Mouse (Mus musculus): Measurements from ENCODE around the gene Tmem214.

Tmem214 gene

DNA sequence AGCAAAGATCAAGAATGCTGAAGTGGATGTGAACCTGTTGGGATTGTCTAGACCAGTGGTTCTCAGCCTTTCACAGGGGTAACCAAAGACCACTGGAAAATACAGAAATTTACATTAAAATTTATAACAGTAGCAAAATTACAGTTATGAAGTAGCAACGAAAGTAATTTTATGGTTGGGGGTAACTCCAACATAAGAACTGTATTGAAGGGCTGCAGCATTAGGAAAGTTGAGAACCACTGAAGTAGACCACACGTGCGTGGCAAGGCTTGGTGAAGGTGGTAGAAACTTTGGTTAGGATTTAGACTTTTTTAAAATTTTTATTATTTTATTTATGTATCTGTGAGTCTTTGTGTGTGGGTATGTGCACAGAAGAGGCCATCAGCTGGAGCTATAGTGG, at the start of gene Tmem214:
TSS of gene Tmem214 (plus strand) at position 301 of the 400 bp plus-strand sequence.
- no peak for DNase-seq

- peak; percentile 24 to 62 for DNase-seq
Measured at GRCm38 (mm10) chr5:30818758-30819309, 49.0 kb upstream of the Tmem214 start.

GRCm38 (mm10) chr5:30822689-30823088, 45.1 kb upstream of the Tmem214 start:
- no peak for DNase-seq

DNA sequence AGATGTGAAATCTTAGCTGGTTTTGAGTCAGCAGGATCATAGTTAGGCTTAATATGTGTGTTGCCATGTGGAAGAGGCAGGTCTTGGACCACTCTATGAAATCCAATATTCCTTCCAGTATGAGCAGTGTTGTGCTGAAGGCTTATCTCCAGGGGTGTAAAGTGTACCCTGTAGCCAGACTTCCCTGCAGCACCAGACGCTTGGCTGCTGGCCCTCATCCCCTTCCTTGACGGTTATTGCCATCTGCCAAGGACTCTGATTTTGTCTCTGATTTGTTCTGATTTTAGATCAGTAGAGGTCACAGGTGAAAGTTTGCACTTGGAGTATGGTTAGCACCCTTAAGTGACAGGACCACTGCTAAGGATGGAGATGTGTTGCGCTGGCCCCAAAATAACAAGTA, 44.7 kb upstream of the Tmem214 start:
- DNase-seq = no peak

DNA sequence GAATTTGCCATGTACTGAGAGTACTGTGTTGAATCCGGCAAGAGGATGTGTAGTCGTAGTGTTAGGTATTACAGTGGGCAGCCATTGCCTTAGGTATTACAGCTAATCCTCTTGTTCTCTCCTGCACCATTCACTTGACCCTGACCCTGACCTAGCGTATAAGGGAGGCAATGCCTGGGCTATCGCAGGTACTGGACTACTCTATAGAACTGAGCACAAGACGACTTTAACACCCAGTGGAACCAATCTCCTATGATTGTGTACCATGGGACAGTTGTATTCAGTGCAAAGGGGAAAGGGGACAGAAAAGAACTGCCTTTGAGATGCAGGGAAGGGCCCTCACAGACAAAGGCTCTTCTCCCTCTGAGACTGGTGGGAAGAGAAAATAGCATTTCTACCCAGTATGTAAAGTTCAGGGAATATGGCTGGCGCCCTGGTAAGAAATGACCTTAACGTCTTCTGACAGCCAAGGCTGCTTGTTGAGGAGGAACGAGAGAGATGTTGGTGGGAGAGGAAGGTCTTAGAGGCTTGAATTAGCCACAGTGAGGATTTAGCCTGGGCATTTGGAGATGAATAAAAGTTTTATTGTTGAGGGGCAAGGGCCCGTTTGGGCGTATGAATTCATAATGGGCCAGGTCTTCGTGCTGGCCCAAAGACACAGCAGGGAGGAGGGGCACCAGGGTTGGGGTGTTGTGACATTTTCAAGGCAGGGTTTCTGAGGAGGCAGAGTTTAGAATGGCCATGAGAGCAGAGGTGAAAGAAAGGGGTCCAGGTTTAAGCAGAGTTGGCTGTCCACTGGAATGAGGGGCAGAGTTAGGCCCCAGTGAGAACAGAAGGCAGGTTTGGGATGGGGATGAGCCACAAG, 43.5 kb upstream of the Tmem214 start:
- no peak for DNase-seq

DNA sequence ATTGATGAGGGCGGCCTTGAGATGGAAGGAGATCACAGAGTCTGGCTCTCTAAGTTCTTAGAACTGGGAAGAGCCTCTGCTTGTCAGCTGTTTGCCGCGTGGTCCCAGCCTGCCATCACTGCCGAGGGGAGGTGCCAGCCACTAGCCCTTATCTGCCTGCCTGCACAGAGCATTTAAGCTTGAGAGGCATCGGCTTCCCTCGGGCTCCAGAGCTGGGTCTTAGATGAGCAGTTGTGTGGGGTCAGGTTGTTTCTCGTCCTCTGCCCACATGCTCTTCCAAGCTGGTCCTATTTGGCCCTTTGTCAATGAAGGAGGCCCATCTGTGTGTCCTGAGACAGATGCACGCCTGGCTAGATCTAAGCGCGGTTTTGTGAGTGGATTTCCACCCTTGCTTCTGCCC, 42.6 kb upstream of the Tmem214 start:
- no peak for DNase-seq

DNA sequence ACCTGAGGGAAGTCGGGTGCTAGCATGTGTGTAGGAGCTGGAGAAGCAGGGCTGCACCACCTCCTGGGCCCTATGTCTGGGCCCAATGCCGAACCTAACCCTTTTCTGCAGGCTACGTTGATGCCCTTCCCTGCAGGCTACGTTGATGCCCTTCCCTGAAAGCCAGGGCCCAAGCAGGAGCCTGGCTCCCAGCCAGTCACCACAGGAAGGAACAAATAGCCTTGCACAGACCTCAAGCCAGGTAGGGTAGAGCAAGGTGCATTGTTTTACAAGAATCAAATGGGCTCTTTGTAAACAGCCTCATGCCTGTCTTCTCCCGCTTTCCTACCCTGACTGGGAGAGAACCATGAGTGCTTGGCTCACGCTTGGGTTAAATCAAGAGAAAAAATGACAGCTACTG, 42.0 kb upstream of the Tmem214 start:
- no peak for DNase-seq

DNA sequence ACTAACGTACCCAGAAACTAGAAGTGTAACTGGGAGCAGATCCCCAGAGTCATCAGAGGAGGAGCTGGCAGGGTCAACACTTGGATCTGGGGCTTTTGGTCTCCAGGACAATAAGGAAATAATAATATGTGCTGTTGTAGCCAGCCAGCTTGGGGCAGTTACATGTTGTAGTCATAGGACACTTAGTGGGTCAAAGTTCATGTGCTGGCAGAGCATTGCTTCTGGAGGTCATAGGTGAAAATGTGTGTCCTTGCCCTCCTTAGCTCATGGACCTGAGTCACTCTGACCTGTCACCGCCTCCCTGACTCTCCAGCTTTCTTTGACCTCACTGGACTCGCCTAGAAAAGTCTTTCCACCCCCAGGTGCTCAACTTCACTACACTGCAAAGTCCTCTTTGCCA, 34.4 kb upstream of the Tmem214 start:
- DNase-seq = peak; percentile 8 to 68

DNA sequence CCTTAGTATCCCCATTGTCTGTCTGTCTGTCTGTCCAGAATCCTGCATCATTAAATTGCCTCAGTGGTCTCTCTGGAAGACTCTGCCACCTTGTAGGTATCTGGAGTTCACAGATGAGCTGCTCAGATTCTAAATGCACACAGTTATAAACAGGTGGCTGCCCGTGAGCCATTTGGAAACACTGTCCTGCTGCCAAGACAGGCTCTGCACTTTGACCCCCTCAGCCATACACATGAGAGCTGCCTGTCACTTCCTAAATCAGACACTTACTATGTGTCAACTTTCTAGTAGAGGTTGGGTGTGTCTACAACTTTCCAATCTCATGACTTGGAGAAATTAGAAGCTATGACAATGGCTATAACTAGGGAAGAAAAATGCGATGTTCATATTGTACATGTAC, 28.1 kb upstream of the Tmem214 start:
- no peak for DNase-seq

DNA sequence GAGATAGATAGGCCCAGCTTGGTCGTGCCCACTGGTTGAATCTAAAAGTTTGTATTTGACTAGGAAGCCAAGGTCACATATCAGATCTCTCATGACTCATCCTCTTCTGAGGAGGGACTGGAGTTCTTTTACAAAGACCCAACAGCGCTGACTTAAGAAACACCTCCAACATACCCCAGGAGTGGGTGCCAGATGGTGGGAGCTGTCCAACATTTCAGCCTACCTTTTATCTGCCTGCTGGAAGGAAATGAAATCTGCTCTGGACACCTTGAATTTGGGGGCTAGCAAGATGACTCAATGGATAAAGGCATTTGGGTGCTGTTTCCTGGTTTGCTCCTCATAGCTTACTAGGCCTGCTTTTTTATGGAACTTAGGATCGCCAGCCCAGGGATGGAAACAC, 25.9 kb upstream of the Tmem214 start:
- DNase-seq = no peak

DNA sequence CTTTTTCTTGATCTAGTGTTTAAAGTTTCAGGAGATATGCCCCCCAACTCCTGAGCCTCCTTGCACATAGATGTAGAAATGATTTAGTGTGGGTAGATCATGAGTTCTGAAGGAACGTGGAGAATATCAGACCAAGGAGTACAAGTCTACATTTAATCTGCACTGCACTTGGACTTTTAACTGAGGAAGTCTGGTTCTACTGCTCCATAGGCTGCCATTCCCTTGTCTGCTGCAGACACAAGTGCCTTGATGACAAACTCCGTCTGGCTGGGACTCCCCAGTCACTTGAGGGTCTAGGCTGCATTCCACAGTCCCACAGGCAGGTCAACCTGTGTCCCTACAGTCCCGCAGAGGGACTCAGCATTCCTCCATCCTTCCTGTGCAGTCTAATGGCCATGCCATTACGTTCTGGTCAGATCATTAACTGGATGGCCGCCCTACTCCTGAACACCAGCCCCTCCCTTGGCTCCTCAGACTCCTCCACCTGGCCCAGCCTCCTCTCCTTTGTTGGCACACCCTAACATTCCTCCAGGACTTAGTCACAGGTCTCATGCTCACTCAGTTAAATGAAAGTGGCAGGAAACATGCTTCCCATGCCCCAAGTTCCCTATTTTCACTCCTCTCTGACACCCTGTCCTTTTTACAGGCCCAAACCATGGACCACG, 17.8 kb upstream of the Tmem214 start:
- DNase-seq = peak; percentile 47 to 82

GRCm38 (mm10) chr5:30850556-30850925, 17.3 kb upstream of the Tmem214 start:
- DNase-seq = no peak

GRCm38 (mm10) chr5:30853522-30853921, 14.3 kb upstream of the Tmem214 start:
- no peak for DNase-seq

- peak; percentile 45 to 56 for DNase-seq
Measured at GRCm38 (mm10) chr5:30855674-30856073, 12.1 kb upstream of the Tmem214 start.

DNA sequence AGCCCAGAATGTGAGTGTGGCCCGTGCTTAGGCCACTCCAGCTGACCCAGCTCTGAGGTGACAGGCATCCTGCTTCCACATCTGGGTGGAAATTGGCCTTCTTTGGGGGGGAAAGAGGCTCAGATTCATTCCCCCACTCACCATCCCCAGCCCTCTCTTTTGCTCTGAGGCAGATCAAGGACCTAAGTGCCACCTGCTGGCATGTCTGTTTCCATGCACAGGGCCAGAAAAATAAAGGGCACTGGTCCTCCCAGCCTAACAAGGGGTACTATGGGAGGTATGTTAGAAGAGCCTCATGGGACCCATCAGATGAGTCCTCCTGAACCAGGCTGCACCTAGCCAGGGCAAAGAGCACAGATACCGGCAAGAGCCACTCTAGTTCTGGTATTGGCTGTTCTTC, 11.7 kb upstream of the Tmem214 start:
- DNase-seq = no peak

DNA sequence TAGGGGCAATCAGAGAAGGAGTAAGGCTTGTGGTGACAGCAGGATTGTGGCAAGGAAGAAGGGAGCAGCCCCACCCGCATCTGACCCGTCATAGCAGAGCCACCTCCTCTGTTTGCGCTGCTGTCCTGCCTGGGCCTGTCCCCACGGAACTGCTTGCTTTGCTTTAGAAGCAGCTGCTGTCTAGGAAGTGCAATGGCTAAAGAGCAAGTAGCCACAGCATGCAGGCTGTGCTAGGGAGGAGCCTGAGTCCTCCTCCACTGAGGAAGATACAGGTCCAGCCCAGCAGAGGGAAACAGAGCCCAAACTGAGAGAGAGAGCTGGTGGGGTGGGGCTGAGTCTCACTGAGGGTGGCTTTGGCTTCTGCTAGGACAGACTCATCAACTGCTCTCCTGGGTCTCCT, 4.0 kb upstream of the Tmem214 start:
- DNase-seq = no peak

DNA sequence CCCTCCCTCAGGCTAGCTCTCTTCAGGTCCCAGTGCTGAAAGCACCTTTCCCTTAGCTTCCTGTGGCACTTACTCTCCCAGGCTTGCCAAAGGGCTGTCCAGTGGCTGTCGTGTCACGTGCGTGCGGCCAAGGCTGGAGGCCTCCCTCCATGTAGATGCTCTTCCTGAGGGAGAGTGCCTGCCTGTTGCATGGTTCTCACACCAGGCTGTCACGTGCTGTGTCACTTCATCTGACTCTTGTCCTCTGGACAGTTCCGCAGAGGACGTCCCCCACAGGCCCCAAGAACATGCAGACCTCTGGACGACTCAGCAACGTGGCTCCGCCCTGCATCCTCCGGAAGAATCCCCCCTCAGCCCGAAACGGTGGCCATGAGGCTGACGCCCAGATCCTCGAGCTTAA, 3.5 kb upstream of the Tmem214 start:
- no peak for DNase-seq

DNA sequence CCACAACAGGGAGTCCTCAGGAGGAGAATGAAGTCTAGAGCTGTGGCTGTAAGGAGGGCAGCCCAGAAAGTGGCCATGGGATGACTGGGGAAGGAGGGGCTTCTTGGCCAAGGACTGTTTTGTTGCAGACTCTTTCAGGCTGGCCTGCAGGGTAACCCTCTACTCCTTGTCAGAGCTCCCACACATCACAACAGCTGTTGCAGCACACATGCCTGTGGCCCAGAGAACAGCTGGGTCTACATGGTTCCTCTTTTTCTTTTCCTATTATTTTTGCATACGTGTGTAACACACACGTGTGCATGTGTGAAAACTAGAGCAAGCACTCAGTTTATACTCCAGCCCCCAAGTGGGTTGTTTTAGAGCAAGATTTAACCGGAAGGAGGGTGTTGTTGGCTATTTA, 941 bp upstream of the Tmem214 start:
- no peak for DNase-seq

GRCm38 (mm10) chr5:30868981-30869380, 1.2 kb downstream of the Tmem214 start:
- peak in 1 of 2 experiments; percentile 40 for DNase-seq

DNA sequence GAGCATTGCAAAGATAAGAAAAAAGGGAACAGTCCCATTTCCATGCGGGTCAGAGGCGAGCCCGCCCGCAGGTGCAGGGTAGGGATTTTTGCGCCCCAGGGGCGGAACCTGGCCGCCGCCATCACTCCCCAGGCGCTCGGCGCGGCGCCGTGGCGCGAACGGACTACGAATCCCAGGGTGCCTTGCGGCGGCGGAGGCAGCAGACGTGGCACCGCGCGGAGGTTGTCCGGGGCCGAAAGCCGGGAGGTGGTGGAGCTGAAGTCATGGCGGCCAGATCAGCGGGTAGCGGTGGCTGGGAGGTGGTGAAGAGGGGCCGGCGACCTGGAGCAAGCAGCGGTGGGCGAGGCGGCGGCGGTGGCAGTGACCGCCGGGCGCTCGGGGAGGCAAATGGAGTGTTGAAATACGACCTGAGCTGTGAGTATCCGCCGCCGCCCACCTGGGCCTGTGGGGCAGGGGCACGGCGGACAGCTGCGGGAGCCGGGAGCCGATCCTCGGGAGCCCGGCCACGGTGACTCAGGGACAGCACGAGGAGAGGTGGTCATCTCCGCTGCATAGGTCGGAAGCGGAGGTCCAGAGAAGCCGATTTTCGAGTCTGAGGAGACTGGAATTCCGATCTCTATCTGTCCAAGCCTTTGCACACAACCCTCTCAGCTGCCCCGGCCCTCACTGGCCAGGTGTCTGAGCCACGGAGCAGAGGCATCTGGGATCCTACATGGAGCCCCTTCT, 1.8 kb downstream of the Tmem214 start:
- DNase-seq = peak; percentile 93 to 95

- DNase-seq = no peak
Measured at GRCm38 (mm10) chr5:30870131-30870406, 2.3 kb downstream of the Tmem214 start.

- no peak for DNase-seq
Measured at GRCm38 (mm10) chr5:30872574-30872973, 4.8 kb downstream of the Tmem214 start.

GRCm38 (mm10) chr5:30874365-30874764, 6.6 kb downstream of the Tmem214 start:
- no peak for DNase-seq

- no peak for DNase-seq
Measured at GRCm38 (mm10) chr5:30878616-30879015, 10.8 kb downstream of the Tmem214 start.

Data from kidney, postnatal 25 days (tissue).